Mouse (Mus musculus): Measurements from ENCODE around the gene Ubc.
A peak's percentile ranks its signal among the peaks of the same experiment; 100 is the strongest.
"Not testable (repeated sequence)": the region's sequence is repeated elsewhere in the genome, so short reads cannot be mapped to it uniquely, and the experiment has no call there.

Gene Ubc

DNA sequence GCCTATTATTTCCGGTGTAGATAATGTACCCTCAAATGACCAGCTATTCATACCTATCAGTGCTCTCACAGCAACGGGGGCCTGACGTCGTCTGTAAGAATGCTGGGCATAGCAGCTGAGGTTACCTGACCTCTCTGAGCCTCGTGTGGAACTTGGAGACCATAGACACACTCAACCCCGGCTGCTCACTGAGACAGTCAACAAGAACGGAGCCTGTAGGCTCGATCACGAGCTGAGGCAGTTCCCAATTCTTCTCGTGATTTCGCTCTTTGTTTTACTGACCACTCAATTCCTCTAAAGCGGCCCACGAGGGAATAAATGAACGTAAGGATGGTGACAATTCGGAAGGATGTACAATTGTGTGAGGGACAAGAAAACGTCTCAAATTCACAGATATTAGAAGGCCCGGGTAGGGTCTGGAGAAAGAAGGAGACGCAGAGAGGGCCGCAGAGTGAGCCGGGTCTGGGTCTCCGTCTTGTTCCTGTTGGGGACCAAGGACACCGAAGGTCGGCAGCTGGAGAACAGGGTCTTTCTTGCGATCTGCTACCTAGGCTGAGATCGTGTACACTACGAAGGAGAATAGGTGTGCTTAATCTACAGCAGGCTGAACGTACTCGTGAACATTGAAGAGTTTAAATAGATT is 15.0 kb upstream of the Ubc start:
- DNase-seq (ENCODE audit: extremely low spot score, low spot score): peak; percentile 87

GRCm38 (mm10) chr5:125404536-125404902 is 14.5 kb upstream of the Ubc start:
- no peak for DNase-seq (ENCODE audit: extremely low spot score, low spot score)

DNA sequence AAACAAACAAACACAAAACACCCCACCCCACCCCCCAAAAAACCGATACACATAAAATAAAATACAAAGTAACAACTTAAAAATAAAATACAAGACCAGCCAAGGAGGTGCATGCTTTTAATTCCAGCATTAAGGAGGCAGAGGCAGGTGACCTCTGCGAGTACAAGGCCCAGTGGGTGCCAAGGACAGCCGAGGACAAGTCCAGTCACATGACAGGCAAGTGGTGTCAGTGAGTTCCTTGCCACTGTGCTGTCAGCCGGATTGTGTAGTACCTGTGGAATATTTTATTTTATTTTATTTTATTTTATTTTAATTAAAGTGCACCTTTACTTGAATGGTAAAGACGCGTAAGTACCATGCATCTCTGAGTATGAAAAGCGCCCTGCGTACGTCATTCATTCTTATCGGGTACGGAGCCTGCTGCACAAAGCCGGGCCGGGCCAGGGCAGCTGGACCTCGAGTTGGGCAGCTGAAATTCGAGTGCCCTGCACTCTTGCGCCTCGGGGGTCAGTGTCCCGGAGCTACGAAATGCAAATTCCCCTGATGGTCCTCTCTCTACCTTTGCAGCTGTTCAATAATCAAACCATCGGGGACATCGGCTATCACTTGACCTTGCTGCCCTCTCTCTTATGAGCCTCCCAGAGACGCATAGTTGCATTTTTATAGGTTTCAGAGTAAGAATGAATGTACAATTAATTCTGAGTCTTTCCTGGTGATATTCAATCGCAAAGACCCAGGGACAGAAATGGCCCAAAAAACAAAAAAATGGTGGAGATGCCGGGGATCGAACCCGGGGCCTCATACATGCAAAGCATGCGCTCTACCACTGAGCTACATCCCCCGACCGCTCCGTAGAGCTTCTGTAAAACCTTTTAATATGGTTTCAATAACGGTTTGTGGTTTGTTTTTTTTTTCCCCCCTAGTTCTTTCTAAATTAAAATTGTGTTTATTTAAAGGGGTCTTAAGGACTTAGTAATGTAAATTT is 13.8 kb upstream of the Ubc start:
- DNase-seq (ENCODE audit: extremely low spot score, low spot score): peak; percentile 78

DNA sequence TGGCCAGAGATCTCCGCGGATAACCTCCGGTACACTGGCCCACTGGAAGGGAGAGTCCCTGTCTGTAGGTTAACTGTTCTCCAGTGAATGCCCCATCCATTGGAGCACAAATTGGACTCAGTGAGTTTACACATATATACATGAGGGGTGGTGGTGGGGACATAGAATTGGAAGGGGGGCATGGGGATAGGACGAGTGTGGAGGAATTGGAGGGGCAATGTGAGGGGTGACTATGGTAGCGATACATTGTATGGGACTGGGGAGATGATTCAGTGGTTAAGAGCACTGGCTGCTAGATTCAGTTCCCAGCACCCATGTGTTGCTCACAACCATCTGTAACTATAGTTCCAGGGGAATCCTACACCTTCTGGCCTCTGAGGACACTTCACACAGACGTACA is 13.0 kb upstream of the Ubc start:
- no peak for DNase-seq (ENCODE audit: extremely low spot score, low spot score)

- DNase-seq (ENCODE audit: extremely low spot score, low spot score): no peak
Measured at GRCm38 (mm10) chr5:125402476-125402875, 12.5 kb upstream of the Ubc start.

DNA sequence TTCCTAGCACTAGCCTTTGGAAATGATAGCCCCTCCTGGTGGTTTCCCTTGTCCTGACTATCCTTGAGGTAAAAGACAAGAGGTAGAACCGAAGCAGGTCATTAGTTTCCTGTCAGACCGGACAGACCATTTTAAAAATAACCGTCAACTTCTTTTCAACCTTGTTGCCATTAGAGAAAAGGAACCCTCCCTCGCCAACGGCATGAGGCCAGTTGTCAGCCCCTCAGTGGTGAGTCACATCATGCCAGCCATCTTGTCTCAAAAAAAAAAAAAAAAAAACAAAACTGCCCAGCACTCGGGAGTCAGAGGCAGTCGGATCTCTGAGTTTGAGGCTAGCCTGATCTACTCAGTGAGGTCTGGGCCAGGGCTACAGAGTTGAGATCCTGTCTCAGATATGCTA is 10.9 kb upstream of the Ubc start:
- DNase-seq (ENCODE audit: extremely low spot score, low spot score): no peak

- DNase-seq (ENCODE audit: extremely low spot score, low spot score): no peak
Measured at GRCm38 (mm10) chr5:125395008-125395407, 5.0 kb upstream of the Ubc start.

- DNase-seq (ENCODE audit: extremely low spot score, low spot score): peak; percentile 85
Measured at GRCm38 (mm10) chr5:125393622-125394603, 3.9 kb upstream of the Ubc start.

GRCm38 (mm10) chr5:125392977-125393621 is 3.1 kb upstream of the Ubc start:
- peak; percentile 94 for DNase-seq (ENCODE audit: extremely low spot score, low spot score)

- no peak for DNase-seq (ENCODE audit: extremely low spot score, low spot score)
Measured at GRCm38 (mm10) chr5:125392618-125392976, 2.6 kb upstream of the Ubc start.

- not testable (repeated sequence) for DNase-seq (ENCODE audit: extremely low spot score, low spot score)
Measured at GRCm38 (mm10) chr5:125392176-125392575, 2.2 kb upstream of the Ubc start.

- no peak for DNase-seq (ENCODE audit: extremely low spot score, low spot score)
Measured at GRCm38 (mm10) chr5:125391609-125392008, 1.6 kb upstream of the Ubc start.

DNA sequence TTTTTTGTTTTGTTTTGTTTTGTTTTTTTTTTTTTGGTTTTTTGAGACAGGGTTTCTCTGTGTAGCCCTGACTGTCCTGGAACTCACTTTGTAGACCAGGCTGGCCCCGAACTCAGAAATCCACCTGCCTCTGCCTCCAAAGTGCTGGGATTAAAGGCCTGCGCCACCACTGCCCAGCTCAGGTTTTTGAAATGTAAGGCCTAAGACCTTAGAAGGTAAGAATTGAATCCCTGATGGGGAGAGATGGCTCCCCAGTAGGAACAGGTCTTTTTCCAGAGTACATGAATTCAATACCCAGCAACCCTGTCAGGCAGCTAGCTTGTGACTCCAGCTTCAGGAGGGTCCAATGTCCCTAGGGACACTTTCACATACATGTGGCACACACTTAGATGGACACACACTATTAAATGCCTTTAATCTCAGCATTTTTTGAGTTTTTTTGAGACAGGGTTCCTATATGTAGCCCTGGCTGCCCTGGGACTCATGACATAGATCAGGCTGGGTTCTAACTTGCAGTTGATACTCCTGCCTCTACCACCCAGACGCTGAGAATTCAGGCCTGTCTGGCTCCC is 990 bp upstream of the Ubc start:
- DNase-seq (ENCODE audit: extremely low spot score, low spot score): no peak

DNA sequence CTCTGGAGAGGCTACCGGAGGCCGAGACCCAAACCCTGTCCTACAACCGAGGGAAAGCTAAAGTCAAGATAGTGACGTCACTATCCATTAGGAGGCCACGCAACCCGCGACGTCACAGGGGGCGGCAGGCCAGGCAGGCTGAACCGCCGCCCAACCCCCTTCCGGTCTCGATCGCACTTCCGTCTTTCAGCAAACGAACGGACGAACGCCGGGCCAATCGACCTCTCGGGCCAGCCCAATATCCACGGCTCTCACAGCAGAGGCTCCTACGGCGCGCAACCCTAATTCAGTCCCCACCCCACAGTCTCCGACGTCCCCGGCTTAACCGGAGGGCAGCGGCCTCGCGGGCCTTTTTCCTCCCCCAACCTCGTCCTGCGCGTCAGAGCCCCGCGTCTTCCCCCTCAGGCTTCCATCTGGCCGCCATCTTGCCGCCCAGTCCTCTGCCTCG is 847 bp downstream of the Ubc start, which contains the start of gene Gm10382:
Gm10382 (plus strand) TSS at position 192 of the 448 bp plus-strand sequence.
- no peak for DNase-seq (ENCODE audit: extremely low spot score, low spot score)

DNA sequence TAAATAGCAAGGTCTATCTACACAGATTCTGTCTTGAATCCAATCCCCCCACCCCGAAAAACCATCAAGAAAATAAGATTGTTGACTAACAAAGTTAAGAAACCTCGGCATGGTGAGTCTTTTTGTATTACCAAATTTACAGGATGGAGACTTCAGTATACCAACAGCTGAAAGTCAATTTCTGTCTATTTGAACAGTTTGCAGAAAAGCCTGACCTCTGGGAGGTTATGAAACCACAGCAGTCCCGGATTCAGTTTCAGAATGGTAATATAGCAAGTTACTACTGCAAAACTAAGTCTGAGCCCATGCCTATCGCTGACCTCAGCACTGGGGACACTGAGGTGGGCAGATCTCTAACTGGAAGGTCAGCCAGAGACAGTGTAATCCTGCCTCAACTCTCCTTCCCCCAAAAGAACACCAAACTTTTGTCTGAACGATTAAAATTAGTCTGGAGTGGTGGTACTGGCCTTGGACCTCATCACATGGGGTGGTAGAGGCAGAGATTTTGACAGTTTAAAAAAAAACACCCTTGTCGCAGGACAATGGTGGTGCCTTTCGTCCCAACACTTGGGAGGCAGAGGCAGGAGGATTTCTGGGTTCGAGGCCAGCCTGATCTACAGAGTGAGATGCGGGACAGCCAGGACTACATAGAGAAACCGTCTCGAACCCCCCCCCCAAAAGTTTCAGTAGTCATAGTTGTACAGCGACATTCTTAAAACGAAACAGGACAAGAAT is 1.5 kb downstream of the Ubc start:
- DNase-seq (ENCODE audit: extremely low spot score, low spot score): no peak

GRCm38 (mm10) chr5:125387295-125387694 is 2.7 kb downstream of the Ubc start:
- DNase-seq (ENCODE audit: extremely low spot score, low spot score): not testable (repeated sequence)

DNA sequence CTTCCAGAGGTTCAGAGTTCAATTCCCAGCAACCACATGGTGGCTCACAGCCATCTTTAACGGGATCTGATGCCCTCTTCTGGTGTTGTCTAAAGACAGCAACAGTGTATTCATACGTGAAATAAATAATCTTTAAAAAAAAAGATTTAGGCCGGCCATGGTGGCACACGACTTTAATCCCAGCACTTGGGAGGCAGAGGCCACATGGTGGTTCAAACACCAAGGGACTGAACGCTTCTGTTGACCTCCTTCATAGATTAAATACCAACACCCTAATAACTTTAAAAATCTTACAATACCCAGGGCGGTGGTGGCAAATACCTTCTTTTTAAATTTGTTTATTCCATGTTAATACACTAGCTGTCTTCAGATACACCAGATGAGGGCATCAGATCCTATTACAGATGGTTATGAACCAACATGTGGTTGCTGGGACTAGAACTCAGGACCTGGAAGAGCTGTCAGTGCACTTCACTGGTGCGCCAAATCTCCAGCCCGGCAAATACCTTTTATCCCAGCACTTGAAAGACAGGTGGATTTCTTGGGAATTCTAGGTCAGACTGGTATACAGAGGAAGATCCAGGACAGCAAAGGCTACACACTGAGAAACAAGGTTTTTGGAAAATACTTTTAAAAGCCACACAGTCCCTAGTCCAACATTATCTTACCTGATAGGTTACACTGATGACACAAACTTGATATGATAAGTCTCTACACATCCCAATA is 4.6 kb downstream of the Ubc start:
- DNase-seq (ENCODE audit: extremely low spot score, low spot score): no peak

DNA sequence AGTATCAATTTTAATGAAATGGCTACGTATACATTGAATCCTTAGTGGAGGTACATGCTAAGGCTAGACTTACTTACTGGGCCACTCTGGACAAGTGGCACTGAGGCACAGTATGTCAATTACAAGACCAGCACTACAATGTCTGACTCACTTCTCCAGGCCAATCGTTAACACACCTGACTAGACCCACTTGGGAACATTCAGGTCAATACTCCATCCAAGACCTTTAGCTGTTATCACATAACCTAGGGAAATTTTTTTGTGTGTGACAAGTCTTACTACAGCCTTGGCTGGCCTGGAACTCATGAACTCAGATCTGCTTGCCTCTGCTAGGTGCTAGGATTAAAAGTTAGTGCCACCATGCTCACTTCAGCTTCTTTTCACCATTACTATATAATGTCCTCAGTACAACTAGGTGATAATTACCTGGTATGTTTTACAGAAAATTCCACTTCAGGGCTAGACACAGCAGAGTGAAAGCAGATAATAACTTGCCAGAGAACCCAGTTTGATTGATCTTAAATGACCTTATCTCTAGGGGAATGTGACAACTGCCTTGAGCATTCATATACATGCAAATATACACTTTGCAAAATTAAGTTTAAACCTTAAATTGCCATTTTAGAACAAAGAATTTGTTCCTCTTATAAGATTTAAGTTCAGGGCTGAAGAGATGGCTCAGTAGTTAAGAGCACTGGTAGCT is 5.3 kb downstream of the Ubc start:
- DNase-seq (ENCODE audit: extremely low spot score, low spot score): no peak

Measured in neural tube, embryonic 10.5 days (tissue).